Mouse (Mus musculus): Measurements from ENCODE around the gene Tmub2.

DNA sequence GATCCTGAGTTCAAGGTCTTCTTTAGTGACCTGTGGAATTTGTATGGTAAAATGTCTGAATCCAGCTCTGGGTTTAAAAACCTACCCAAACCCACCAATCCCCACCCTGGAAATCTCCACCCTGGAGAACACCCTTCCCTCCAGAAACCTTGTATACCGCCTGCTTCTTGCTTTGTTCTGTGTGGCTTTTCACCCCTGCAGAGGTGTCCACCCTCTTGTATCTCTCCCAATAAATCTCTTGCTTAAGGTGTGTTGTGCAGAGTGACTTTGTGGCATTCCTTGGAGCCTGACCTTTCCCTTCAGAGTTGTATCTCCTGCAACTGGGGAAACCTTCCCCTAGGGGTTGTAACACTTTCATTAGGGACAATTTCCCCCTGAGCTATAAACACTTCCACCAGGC lies 53.2 kb downstream of the Tmub2 start:
- no peak for TF ChIP-seq CTCF (IDR thresholded peaks at IDR 0.05; ENCODE audit: low read depth)
- no peak for TF ChIP-seq EP300 (optimal IDR thresholded peaks at IDR 0.05)

All from stomach, postnatal 0 days (tissue).